Mouse (Mus musculus): ENCODE data around the gene Fam102a. TPM values are rescaled to one million over a fixed set of nuclear protein-coding genes. Genes with fewer than 3 reads are reported as not detected.

Fam102a gene
- total and polyA plus RNA-seq, 2 experiments from 2014 or later: 8.2 to 25.4 TPM

GRCm38 (mm10) chr2:32596725-32597124, 61.6 kb downstream of the Fam102a start:
- Histone ChIP-seq H3K27ac (peak overlapping the region; percentile 58; the same call in 1 of the 2 replicates), H3K27me3 (ENCODE audit: insufficient read depth, low read length) (no peaks in the 10 kb centered on the region), H3K4me2 (ENCODE audit: low read depth, low read length) (no peak overlapping the region), H3K36me3 (ENCODE audit: insufficient read depth, low read length) (peaks cover 14% of the 10 kb centered on the region), H3K4me1 (ENCODE audit: insufficient read depth, low read length) (peaks cover 6% of the 10 kb centered on the region; the same call in 1 of the 2 replicates), H3K9ac (replicated peaks; ENCODE audit: low read length) (no peak overlapping the region), H3K9me3 (ENCODE audit: low read length) (no peaks in the 10 kb centered on the region), H3K4me3 (ENCODE audit: low read length) (no peak overlapping the region)
- ATAC-seq (peak; percentile 43; the same call in 1 of the 2 replicates), DNase-seq (ENCODE audit: low spot score) (peak; percentile 75)
- WGBS: 53% methylated on average over 13 of the region's 13 CpGs
- no peak for TF ChIP-seq CTCF (IDR thresholded peaks at IDR 0.05; ENCODE audit: low read depth)

- Histone ChIP-seq H3K27ac (peak overlapping the region; percentile 58; the same call in 1 of the 2 replicates), H3K4me3 (ENCODE audit: low read length) (no peak overlapping the region), H3K4me2 (ENCODE audit: low read depth, low read length) (no peak overlapping the region), H3K27me3 (ENCODE audit: insufficient read depth, low read length) (no peaks in the 10 kb centered on the region), H3K9me3 (ENCODE audit: low read length) (no peaks in the 10 kb centered on the region), H3K36me3 (ENCODE audit: insufficient read depth, low read length) (peaks cover 14% of the 10 kb centered on the region), H3K4me1 (ENCODE audit: insufficient read depth, low read length) (peaks cover 6% of the 10 kb centered on the region; the same call in 1 of the 2 replicates), H3K9ac (replicated peaks; ENCODE audit: low read length) (no peak overlapping the region)
- TF ChIP-seq CTCF (IDR thresholded peaks at IDR 0.05; ENCODE audit: low read depth): no peak
- DNase-seq (ENCODE audit: low spot score): no peak
- ATAC-seq: no peak
- WGBS: 83% methylated on average over 5 of the region's 5 CpGs
These were observed 62.1 kb downstream of the Fam102a start for GRCm38 (mm10) chr2:32597248-32597647.

- no peak for ATAC-seq
These were observed 62.6 kb downstream of the Fam102a start for GRCm38 (mm10) chr2:32597699-32598098.

GRCm38 (mm10) chr2:32598506-32598905, 63.4 kb downstream of the Fam102a start:
- WGBS: 69% methylated on average over 8 of the region's 8 CpGs
- H3K9me3 ChIP-seq (ENCODE audit: low read length): no peaks in the 10 kb centered on the region
- no peak overlapping the region for H3K4me2 ChIP-seq (ENCODE audit: low read depth, low read length)
- no peaks in the 10 kb centered on the region for H3K27me3 ChIP-seq (ENCODE audit: insufficient read depth, low read length)
- DNase-seq (ENCODE audit: low spot score): no peak
- H3K4me1 ChIP-seq (ENCODE audit: insufficient read depth, low read length): peaks cover 6% of the 10 kb centered on the region; the same call in 1 of the 2 replicates
- no peak overlapping the region for H3K27ac ChIP-seq
- H3K4me3 ChIP-seq (ENCODE audit: low read length): no peak overlapping the region
- ATAC-seq: no peak
- H3K36me3 ChIP-seq (ENCODE audit: insufficient read depth, low read length): peaks cover 14% of the 10 kb centered on the region
- no peak overlapping the region for H3K9ac ChIP-seq (replicated peaks; ENCODE audit: low read length)
- TF ChIP-seq CTCF (IDR thresholded peaks at IDR 0.05; ENCODE audit: low read depth): no peak

More at GRCm38 (mm10) chr2:32597699-32598098, 62.6 kb downstream of the Fam102a start:
- Histone ChIP-seq H3K4me2 (ENCODE audit: low read depth, low read length) (no peak overlapping the region), H3K4me1 (ENCODE audit: insufficient read depth, low read length) (peaks cover 6% of the 10 kb centered on the region; the same call in 1 of the 2 replicates), H3K4me3 (ENCODE audit: low read length) (no peak overlapping the region), H3K9ac (replicated peaks; ENCODE audit: low read length) (no peak overlapping the region), H3K36me3 (ENCODE audit: insufficient read depth, low read length) (peaks cover 14% of the 10 kb centered on the region), H3K27ac (0 out of 2 replicates have a peak overlapping the region, but pooled peaks have one; percentile 58), H3K27me3 (ENCODE audit: insufficient read depth, low read length) (no peaks in the 10 kb centered on the region), H3K9me3 (ENCODE audit: low read length) (no peaks in the 10 kb centered on the region)
- no peak for DNase-seq (ENCODE audit: low spot score)
- 88% methylated on average over 5 of the region's 5 CpGs for WGBS
- no peak for TF ChIP-seq CTCF (IDR thresholded peaks at IDR 0.05; ENCODE audit: low read depth)

- Histone ChIP-seq H3K4me2 (ENCODE audit: low read depth, low read length) (no peak within 1 kb of the TSS), H3K4me3 (ENCODE audit: low read length) (no peak within 1 kb of the TSS), H3K36me3 (ENCODE audit: insufficient read depth, low read length) (peaks cover 8% of the 10 kb centered on the region), H3K4me1 (ENCODE audit: insufficient read depth, low read length) (peaks cover 6% of the 10 kb centered on the region; the same call in 1 of the 2 replicates), H3K27me3 (ENCODE audit: insufficient read depth, low read length) (no peaks in the 10 kb centered on the region), H3K27ac (no peak within 1 kb of the TSS), H3K9me3 (ENCODE audit: low read length) (no peaks in the 10 kb centered on the region), H3K9ac (replicated peaks; ENCODE audit: low read length) (no peak within 1 kb of the TSS)
- 91% methylated on average over 3 of the region's 3 CpGs for WGBS
- TF ChIP-seq CTCF (IDR thresholded peaks at IDR 0.05; ENCODE audit: low read depth): no peak
- ATAC-seq (no peak), DNase-seq (ENCODE audit: low spot score) (no peak)
These were observed 64.3 kb downstream of the Fam102a start, which contains the start of gene St6galnac6 for GRCm38 (mm10) chr2:32599409-32599808. Gene St6galnac6 (plus strand): TSS chr2:32599709.

- H3K4me3 ChIP-seq (ENCODE audit: low read length): no peak overlapping the region
- H3K36me3 ChIP-seq (ENCODE audit: insufficient read depth, low read length): 0 out of 2 replicates have a peak, but pooled peaks cover 7% of the 10 kb centered on the region
- H3K9me3 ChIP-seq (ENCODE audit: low read length): no peaks in the 10 kb centered on the region
- DNase-seq (ENCODE audit: low spot score): peak; percentile 50
- 39% methylated on average over 8 of the region's 8 CpGs for WGBS
- H3K27me3 ChIP-seq (ENCODE audit: insufficient read depth, low read length): no peaks in the 10 kb centered on the region
- ATAC-seq: peak; percentile 43; the same call in 1 of the 2 replicates
- peaks cover 5% of the 10 kb centered on the region; the same call in 1 of the 2 replicates for H3K4me1 ChIP-seq (ENCODE audit: insufficient read depth, low read length)
- H3K9ac ChIP-seq (replicated peaks; ENCODE audit: low read length): no peak overlapping the region
- no peak overlapping the region for H3K4me2 ChIP-seq (ENCODE audit: low read depth, low read length)
- no peak overlapping the region for H3K27ac ChIP-seq
- peak; percentile 56 for TF ChIP-seq CTCF (IDR thresholded peaks at IDR 0.05; ENCODE audit: low read depth)
These were observed 66.4 kb downstream of the Fam102a start for GRCm38 (mm10) chr2:32601417-32602065.
